Mouse (Mus musculus) bone marrow, adult 2 months (tissue): Measurements from ENCODE around the gene Spen.

Source experiments
- CTCF ChIP-seq: fragments of 200-500 bp; IDR thresholded peaks from 2 replicates; pipeline ENCODE4 v1.5.1; 2011; ENCODE audit warnings: low read length, control low read depth; ENCODE audit not compliant: control insufficient read depth, insufficient read depth
- POLR2A ChIP-seq: fragments of 200-500 bp; IDR thresholded peaks from 2 replicates; pipeline ENCODE4 v1.6.1; 2011; ENCODE audit warnings: low read depth, mild to moderate bottlenecking, control low read depth, low read length, borderline replicate concordance; ENCODE audit not compliant: control insufficient read depth

DNA sequence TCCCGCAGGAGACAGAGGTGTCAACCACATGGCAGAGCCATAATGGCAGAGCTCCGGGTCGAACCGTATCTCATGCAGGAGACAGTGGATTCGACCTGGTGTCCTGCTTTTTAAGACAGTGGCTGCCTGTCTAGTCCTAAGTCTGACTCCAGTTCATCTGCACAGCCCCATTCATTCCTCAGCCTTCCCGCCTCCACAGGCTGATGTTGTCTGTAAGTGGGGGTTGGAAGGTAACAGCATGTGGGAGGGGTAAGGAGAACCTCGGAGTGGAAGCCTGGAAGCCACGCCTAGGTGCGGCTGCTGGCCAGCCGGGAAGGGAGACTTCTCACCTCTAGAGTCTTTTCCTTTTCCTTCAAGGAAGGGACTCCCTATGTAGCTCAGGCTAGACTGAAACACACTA is 33.5 kb upstream of the Spen start:
- TF ChIP-seq POLR2A = no peak
- no peak for TF ChIP-seq CTCF
